In the genomic region with DNA sequence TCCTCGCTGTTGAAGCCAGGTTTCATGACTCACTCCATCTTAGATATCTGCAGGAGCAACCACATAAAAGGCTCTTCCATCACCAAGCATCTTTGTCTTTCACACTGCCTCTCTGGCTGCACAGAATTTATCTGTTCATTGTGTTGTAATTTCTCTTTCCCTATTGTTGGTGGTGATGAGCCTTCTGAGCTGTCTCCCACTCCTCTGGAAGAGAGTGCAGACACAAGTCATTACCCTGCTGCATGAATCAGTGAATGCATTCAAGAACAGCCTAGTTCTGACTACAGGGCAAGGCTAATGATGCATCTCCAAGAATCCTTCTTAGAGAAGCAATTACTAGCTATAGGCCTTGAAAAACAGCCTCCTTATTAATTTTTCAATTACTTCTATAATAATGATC, we compare ENCODE assay signal across 21 mouse cellular contexts. TPM values are rescaled to one million over a fixed set of nuclear protein-coding genes. Genes with fewer than 3 reads are reported as not detected.
"Had no signal": no experiment of that assay in that cellular context is flagged by ENCODE, and none has a peak within 500 bp of the region (broad histone marks: within the 10 kb centered on the region; RNA-seq: fewer than 3 reads in every experiment).

No protein-coding gene starts in this region.

- H3K4me2 ChIP-seq: limb, embryonic 12.5 days; liver, embryonic 13.5 days; lung, embryonic 15.5 days; midbrain, embryonic 12.5 days; neural tube, embryonic 12.5 days had no signal

- H3K36me3 ChIP-seq: limb, embryonic 12.5 days; liver, embryonic 13.5 days; lung, embryonic 15.5 days; midbrain, embryonic 12.5 days; neural tube, embryonic 12.5 days had no signal

- H3K9me3 ChIP-seq: limb, embryonic 12.5 days; liver, embryonic 13.5 days; lung, embryonic 15.5 days; megakaryocyte, embryonic 14.5 days; midbrain, embryonic 12.5 days; neural tube, embryonic 12.5 days had no signal

- ATAC-seq: liver, postnatal 0 days had no signal

- H3K27ac ChIP-seq: kidney, postnatal 0 days; limb, embryonic 12.5 days; liver, embryonic 13.5 days; lung, embryonic 15.5 days; macrophage; midbrain, embryonic 12.5 days; neural tube, embryonic 12.5 days had no signal

- H3K4me1 ChIP-seq: limb, embryonic 12.5 days; liver, embryonic 13.5 days; lung, embryonic 15.5 days; megakaryocyte, embryonic 14.5 days; midbrain, embryonic 12.5 days; neural tube, embryonic 12.5 days had no signal

- DNase-seq: kidney, adult 9 months; kidney, postnatal 36 days; layer of hippocampus, adult 9-11 months; layer of hippocampus, postnatal 36 days; liver; liver, embryonic 13.5 days; liver, postnatal 0 days; lung, postnatal 14 days; right cerebral cortex, adult 18-20 months; right cerebral cortex, postnatal 25 days; thymus, adult 18-20 months; thymus, postnatal 14 days had no signal

- H3K9ac ChIP-seq: limb, embryonic 12.5 days; liver, embryonic 13.5 days; liver, postnatal 0 days; lung, embryonic 15.5 days; midbrain, embryonic 12.5 days; neural tube, embryonic 12.5 days had no signal

- H3K4me3 ChIP-seq: limb, embryonic 12.5 days; liver, embryonic 13.5 days; lung, embryonic 15.5 days; megakaryocyte, embryonic 14.5 days; midbrain, embryonic 12.5 days; neural tube, embryonic 12.5 days had no signal

- H3K27me3 ChIP-seq: limb, embryonic 12.5 days; liver, embryonic 13.5 days; lung, embryonic 15.5 days; megakaryocyte, embryonic 14.5 days; midbrain, embryonic 12.5 days; neural tube, embryonic 12.5 days had no signal

RNA-seq across cellular contexts. Expression of a gene that starts 30.5 kb away (rescaled TPM):
- total RNA-seq: monocyte, adult 5-6 weeks; neutrophil, adult 5-6 weeks had no signal
- polyA plus RNA-seq: liver, postnatal 0 days; macrophage had no signal
